Mouse (Mus musculus): ENCODE measurements around the gene Rnaseh2b.

Rnaseh2b gene

DNA sequence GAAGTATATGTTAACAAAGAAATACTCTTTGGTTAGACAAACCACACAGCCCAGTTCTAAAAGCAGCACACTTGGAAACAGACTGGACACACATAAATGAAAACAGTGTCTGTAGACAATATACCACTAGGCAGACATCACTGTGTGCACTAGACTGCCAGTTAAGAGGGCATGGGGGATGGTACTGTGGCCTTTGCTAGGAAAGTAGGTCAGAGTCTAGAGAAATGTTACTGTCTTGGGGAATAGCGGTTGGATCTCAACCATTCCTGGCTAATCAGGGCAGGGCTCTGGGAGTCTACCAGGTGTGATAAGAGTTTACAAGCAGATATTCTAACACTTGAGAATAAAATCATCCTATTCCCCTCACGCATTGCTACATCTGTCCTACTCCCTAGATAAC lies 103.0 kb downstream of the Rnaseh2b start:
- H3K27me3 ChIP-seq (ENCODE audit: insufficient read depth, low read length), result no peaks in the 10 kb centered on the region
- TF ChIP-seq NANOG (IDR thresholded peaks at IDR 0.05; ENCODE audit: borderline replicate concordance, low read length), result no peak
- no peak for TF ChIP-seq CTCF (conservative IDR thresholded peaks at IDR 0.05; ENCODE audit: low read length)
- TF ChIP-seq POU5F1 (IDR thresholded peaks at IDR 0.05; ENCODE audit: borderline replicate concordance, low read length), result no peak
- no peaks in the 10 kb centered on the region for H3K9me3 ChIP-seq (ENCODE audit: low read length)
- no peaks in the 10 kb centered on the region for H3K36me3 ChIP-seq (ENCODE audit: insufficient read depth, low read length)
- no peak overlapping the region for H3K4me3 ChIP-seq (replicated peaks; ENCODE audit: low read length)
- H3K4me1 ChIP-seq (replicated peaks; ENCODE audit: low read depth, low read length), result no peaks in the 10 kb centered on the region

DNA sequence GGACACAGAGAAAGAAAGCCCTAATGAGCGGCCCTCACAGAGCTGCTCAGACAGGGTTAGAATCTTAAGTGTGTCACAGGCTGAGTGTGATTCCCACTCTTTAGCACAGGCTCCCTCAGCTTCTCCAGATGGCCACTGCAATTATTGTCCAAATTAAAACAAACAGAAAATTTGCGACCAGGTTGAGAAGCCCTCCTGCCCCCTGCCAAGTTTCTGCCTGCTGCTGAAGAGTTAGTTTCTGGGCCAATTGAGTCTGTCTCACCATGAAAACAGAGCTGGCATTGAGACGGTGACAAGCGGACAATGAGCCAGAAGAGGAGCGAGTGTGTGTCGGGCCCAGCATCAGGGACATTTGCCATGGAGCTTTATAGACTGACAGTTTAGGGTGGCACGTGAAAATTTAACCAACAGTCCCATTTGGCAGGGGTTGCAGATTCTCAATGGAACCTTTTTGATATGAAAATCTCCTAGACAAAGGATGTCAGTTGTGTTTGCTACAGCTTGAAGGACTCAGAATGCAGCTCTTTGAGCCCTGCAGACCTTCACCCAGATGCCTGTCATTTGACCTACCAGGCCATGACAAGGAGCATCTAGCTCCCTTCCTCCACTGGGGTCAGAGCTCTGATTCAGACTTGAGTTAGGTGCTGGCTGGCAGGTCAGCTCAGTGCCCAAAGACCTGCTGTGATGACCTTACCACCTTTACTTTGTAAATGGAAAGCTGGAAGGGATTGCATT lies 123.8 kb downstream of the Rnaseh2b start:
- Histone ChIP-seq H3K4me1 (replicated peaks; ENCODE audit: low read depth, low read length) (no peaks in the 10 kb centered on the region), H3K27me3 (ENCODE audit: insufficient read depth, low read length) (no peaks in the 10 kb centered on the region), H3K36me3 (ENCODE audit: insufficient read depth, low read length) (no peaks in the 10 kb centered on the region), H3K4me3 (replicated peaks; ENCODE audit: low read length) (no peak overlapping the region), H3K9me3 (ENCODE audit: low read length) (no peaks in the 10 kb centered on the region)
- TF ChIP-seq POU5F1 (IDR thresholded peaks at IDR 0.05; ENCODE audit: borderline replicate concordance, low read length) (no peak), CTCF (conservative IDR thresholded peaks at IDR 0.05; ENCODE audit: low read length) (no peak), NANOG (IDR thresholded peaks at IDR 0.05; ENCODE audit: borderline replicate concordance, low read length) (no peak)

DNA sequence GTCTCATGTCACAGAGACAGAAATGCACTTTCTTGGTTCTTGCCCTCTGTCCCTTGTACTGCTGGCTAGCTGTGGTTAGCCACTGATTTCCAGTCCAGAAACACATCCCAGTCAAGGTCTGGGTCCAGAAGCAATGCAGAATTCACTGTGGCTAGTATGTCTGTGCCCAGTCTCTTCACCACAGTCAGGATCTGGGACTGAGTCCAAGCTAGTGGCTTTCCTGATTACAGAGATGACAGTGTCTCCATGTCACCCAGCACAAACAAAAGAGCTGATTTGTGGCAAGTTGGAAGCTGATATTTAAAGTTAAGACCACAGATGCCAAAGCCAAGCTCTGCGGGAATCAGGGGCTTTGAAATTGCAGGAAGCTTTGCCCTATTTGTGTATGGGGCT lies 124.3 kb downstream of the Rnaseh2b start:
- no peaks in the 10 kb centered on the region for H3K36me3 ChIP-seq (ENCODE audit: insufficient read depth, low read length)
- no peaks in the 10 kb centered on the region for H3K9me3 ChIP-seq (ENCODE audit: low read length)
- TF ChIP-seq CTCF (conservative IDR thresholded peaks at IDR 0.05; ENCODE audit: low read length), result no peak
- TF ChIP-seq NANOG (IDR thresholded peaks at IDR 0.05; ENCODE audit: borderline replicate concordance, low read length), result no peak
- TF ChIP-seq POU5F1 (IDR thresholded peaks at IDR 0.05; ENCODE audit: borderline replicate concordance, low read length), result no peak
- no peaks in the 10 kb centered on the region for H3K4me1 ChIP-seq (replicated peaks; ENCODE audit: low read depth, low read length)
- H3K4me3 ChIP-seq (replicated peaks; ENCODE audit: low read length), result no peak overlapping the region
- no peaks in the 10 kb centered on the region for H3K27me3 ChIP-seq (ENCODE audit: insufficient read depth, low read length)

DNA sequence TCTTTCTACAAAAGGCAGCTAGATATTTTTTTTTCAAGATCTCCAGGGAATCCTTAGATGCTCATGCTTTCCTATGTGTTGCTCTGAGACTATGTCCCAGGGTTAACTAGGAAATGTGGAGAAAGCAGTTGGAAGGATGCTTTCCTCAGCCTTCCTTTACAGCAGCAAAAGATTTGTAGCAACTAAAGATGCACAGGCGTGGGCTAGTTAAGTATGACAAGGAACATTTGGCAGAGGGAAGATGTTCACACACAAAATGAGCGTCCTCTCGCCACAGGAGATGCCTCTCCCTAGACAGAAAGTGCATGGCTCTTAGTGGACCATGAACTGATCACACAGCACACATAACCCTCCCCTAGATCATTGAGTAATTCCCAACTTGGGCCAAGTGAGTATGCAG lies 125.1 kb downstream of the Rnaseh2b start:
- Histone ChIP-seq H3K36me3 (ENCODE audit: insufficient read depth, low read length) (no peaks in the 10 kb centered on the region), H3K9me3 (ENCODE audit: low read length) (no peaks in the 10 kb centered on the region), H3K27me3 (ENCODE audit: insufficient read depth, low read length) (no peaks in the 10 kb centered on the region), H3K4me1 (replicated peaks; ENCODE audit: low read depth, low read length) (no peaks in the 10 kb centered on the region), H3K4me3 (replicated peaks; ENCODE audit: low read length) (no peak overlapping the region)
- TF ChIP-seq CTCF (conservative IDR thresholded peaks at IDR 0.05; ENCODE audit: low read length) (no peak), NANOG (IDR thresholded peaks at IDR 0.05; ENCODE audit: borderline replicate concordance, low read length) (no peak)

DNA sequence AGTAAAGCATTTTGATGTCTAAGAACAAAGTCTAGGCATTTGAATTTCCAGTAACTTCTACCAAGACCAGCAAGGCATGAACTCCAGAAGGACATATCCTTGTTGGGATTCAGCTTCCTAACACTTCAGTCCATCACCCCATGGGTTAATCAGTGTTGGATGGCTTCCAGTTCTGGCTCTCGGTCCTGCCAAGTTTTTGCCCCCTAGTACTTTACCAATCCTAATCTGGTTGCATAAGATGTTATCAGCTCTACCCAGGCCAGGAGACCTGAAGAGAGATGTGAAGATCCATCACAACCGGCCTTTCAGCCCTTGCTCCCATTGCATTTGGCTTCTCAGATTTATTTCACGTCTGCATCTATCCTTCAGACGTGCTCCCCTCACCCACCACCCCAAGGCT lies 129.9 kb downstream of the Rnaseh2b start:
- H3K4me1 ChIP-seq (replicated peaks; ENCODE audit: low read depth, low read length), result no peaks in the 10 kb centered on the region
- no peaks in the 10 kb centered on the region for H3K36me3 ChIP-seq (ENCODE audit: insufficient read depth, low read length)
- no peaks in the 10 kb centered on the region for H3K27me3 ChIP-seq (ENCODE audit: insufficient read depth, low read length)
- no peak overlapping the region for H3K4me3 ChIP-seq (replicated peaks; ENCODE audit: low read length)
- TF ChIP-seq NANOG (IDR thresholded peaks at IDR 0.05; ENCODE audit: borderline replicate concordance, low read length), result no peak
- TF ChIP-seq POU5F1 (IDR thresholded peaks at IDR 0.05; ENCODE audit: borderline replicate concordance, low read length), result no peak
- no peaks in the 10 kb centered on the region for H3K9me3 ChIP-seq (ENCODE audit: low read length)

Measured in E14TG2a.4 (cell line).